Mouse (Mus musculus) c-Kit-negative CD71-positive TER-119-positive erythroid progenitor cells, embryonic 14.5 days (primary cell): ENCODE data around the gene Dlg2.

ENCODE experiments used
- DNase-seq: peaks from one replicate; pipeline ENCODE4 v3.0.0-alpha.2; 2013; ENCODE audit warnings: low read depth, low spot score

The Dlg2 gene

GRCm38 (mm10) chr7:90476313-90477245 lies at the start of gene Dlg2:
Gene Dlg2 (plus strand): TSS chr7:90476672.
- DNase-seq: no peak

GRCm38 (mm10) chr7:90427006-90427405 lies 49.5 kb upstream of the Dlg2 start:
- DNase-seq: no peak

GRCm38 (mm10) chr7:90432221-90432620 lies 44.3 kb upstream of the Dlg2 start:
- DNase-seq: no peak

- DNase-seq: no peak
Measured at GRCm38 (mm10) chr7:90440044-90440443, 36.4 kb upstream of the Dlg2 start.

GRCm38 (mm10) chr7:90442070-90442469 lies 34.4 kb upstream of the Dlg2 start:
- no peak for DNase-seq

GRCm38 (mm10) chr7:90442518-90443080 lies 33.9 kb upstream of the Dlg2 start, which contains the start of gene Crebzf:
Gene Crebzf (plus strand): TSS chr7:90442729.
- peak; percentile 95 for DNase-seq

- DNase-seq: peak; percentile 55
Measured at GRCm38 (mm10) chr7:90443101-90444091, 33.1 kb upstream of the Dlg2 start.

GRCm38 (mm10) chr7:90444206-90444605 lies 32.3 kb upstream of the Dlg2 start:
- DNase-seq: peak; percentile 31

GRCm38 (mm10) chr7:90456149-90456844 lies 20.2 kb upstream of the Dlg2 start:
- no peak for DNase-seq

- DNase-seq: peak; percentile 58
Measured at GRCm38 (mm10) chr7:90456845-90457468, 19.5 kb upstream of the Dlg2 start, which contains the start of gene Tmem126a. Gene Tmem126a (minus strand): TSS chr7:90457229.

- DNase-seq: no peak
Measured at GRCm38 (mm10) chr7:90457517-90457916, 19.0 kb upstream of the Dlg2 start.

GRCm38 (mm10) chr7:90460330-90460729 lies 16.1 kb upstream of the Dlg2 start:
- DNase-seq: no peak

- no peak for DNase-seq
Measured at GRCm38 (mm10) chr7:90460930-90461329, 15.5 kb upstream of the Dlg2 start.

- no peak for DNase-seq
Measured at GRCm38 (mm10) chr7:90461441-90461840, 15.0 kb upstream of the Dlg2 start.

GRCm38 (mm10) chr7:90473511-90473910 lies 3.0 kb upstream of the Dlg2 start:
- DNase-seq: no peak

GRCm38 (mm10) chr7:90475793-90476312 lies 619 bp upstream of the Dlg2 start, which contains the start of gene Tmem126b:
Gene Tmem126b (minus strand): TSS chr7:90476001.
- DNase-seq: peak; percentile 99

GRCm38 (mm10) chr7:90482607-90483006 lies 6.1 kb downstream of the Dlg2 start:
- no peak for DNase-seq

- DNase-seq: no peak
Measured at GRCm38 (mm10) chr7:90508124-90508523, 31.7 kb downstream of the Dlg2 start.

GRCm38 (mm10) chr7:90512293-90512692 lies 35.8 kb downstream of the Dlg2 start:
- no peak for DNase-seq
